Comparison of ENCODE assay signal across 8 mouse cellular contexts in the genomic region with DNA sequence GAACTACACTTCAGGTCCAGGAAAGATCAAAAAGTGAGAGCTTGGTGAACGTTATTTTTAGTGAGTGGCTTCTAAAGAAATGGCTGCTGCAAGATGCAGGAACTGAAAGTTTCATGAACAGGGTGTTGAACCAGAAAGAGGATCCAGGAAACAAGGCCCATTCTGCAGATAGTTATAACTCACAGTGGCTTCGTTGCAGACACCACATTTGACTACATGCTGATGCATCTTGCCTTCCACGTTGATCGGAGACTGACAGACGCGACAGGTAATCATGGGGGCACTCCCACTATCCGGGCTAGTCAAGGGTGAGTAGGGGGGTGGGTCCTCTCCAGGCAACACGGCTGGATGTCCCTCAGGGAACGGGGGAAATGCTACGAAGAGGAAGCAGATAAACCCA. TPM values are rescaled to one million over a fixed set of nuclear protein-coding genes. Genes with fewer than 3 reads are reported as not detected.
DNase-seq lines count a peak whose midpoint lies in the region; ATAC-seq and TF ChIP-seq lines count a peak whose summit lies in the region.

No protein-coding gene starts in this region.

- H3K4me1 ChIP-seq in forebrain, embryonic 16.5 days (replicated peaks; ENCODE audit: control insufficient read depth, insufficient read depth, low read length) = peaks cover 33% of the 10 kb centered on the region
- peaks cover 13 to 23% of the 10 kb centered on the region in 2 experiments for H3K4me1 ChIP-seq in liver, embryonic 14.5 days (replicated peaks; ENCODE audit: control insufficient read depth in 2 of 2, insufficient read depth in 2 of 2, low read length in 1 of 2)

- TF ChIP-seq CTCF in liver, embryonic 14.5 days (IDR thresholded peaks at IDR 0.05; ENCODE audit: low read depth) = no peak

- H3K27me3 ChIP-seq in forebrain, embryonic 16.5 days (replicated peaks; ENCODE audit: control insufficient read depth, insufficient read depth, low read length) = no peaks in the 10 kb centered on the region
- H3K27me3 ChIP-seq in liver, embryonic 14.5 days (ENCODE audit: control insufficient read depth, insufficient read depth, low read length) = no peaks in the 10 kb centered on the region
- no peaks in the 10 kb centered on the region for H3K27me3 ChIP-seq in splenic B cell, adult 2 months (ENCODE audit: control insufficient read depth, insufficient read depth, low read length, poor library complexity, severe bottlenecking)

- H3K4me2 ChIP-seq in forebrain, embryonic 16.5 days (ENCODE audit: low read length) = peak overlapping the region; percentile 73
- peak overlapping the region; percentile 89 for H3K4me2 ChIP-seq in liver, embryonic 14.5 days (ENCODE audit: low read depth)

- peak; percentile 6 for DNase-seq in embryo, embryonic 11 days
- DNase-seq in embryo, embryonic 9.5 days (ENCODE audit: extremely low spot score) = no peak
- peak; percentile 82 for DNase-seq in A20 (ENCODE audit: low read depth, low spot score)
- DNase-seq in liver, embryonic 14.5 days (ENCODE audit: low read depth in 3 of 3, low spot score in 3 of 3) = no peak
- peak; percentile 84 for DNase-seq in splenic B cell, adult 2 months (ENCODE audit: low read depth, low spot score)
- no peak for DNase-seq in right cerebral cortex, postnatal 14 days
- DNase-seq in embryo, embryonic 10.5 days (ENCODE audit: low spot score) = no peak

- WGBS in forebrain, embryonic 16.5 days = 16% methylated on average over 10 of the region's 10 CpGs
- 10% methylated on average over 10 of the region's 10 CpGs for WGBS in liver, embryonic 14.5 days (ENCODE audit: insufficient replicate concordance)

- no peaks in the 10 kb centered on the region for H3K9me3 ChIP-seq in forebrain, embryonic 16.5 days (ENCODE audit: control insufficient read depth, low read length)
- no peaks in the 10 kb centered on the region for H3K9me3 ChIP-seq in liver, embryonic 14.5 days (ENCODE audit: control insufficient read depth, low read length)

- no peak for TF ChIP-seq EP300 in liver, embryonic 14.5 days (IDR thresholded peaks at IDR 0.05; ENCODE audit: low read depth)

- peak overlapping the region; percentile 98 for H3K4me3 ChIP-seq in forebrain, embryonic 16.5 days (replicated peaks; ENCODE audit: low read length)
- H3K4me3 ChIP-seq in liver, embryonic 14.5 days (ENCODE audit: insufficient read depth in 1 of 2, low read depth in 2 of 2, low read length in 2 of 2) = peak overlapping the region; percentile 71 to 81

- H3K9ac ChIP-seq in forebrain, embryonic 16.5 days (replicated peaks; ENCODE audit: low read depth, low read length) = peak overlapping the region; percentile 99
- H3K9ac ChIP-seq in liver, embryonic 14.5 days (replicated peaks) = peak overlapping the region; percentile 79

- peak overlapping the region; percentile 86 for H3K27ac ChIP-seq in forebrain, embryonic 16.5 days (ENCODE audit: low read length)
- peak overlapping the region; percentile 35 for H3K27ac ChIP-seq in liver, embryonic 14.5 days

- H3K36me3 ChIP-seq in forebrain, embryonic 16.5 days (ENCODE audit: control insufficient read depth, insufficient read depth) = peaks cover 18% of the 10 kb centered on the region
- peaks cover 31% of the 10 kb centered on the region for H3K36me3 ChIP-seq in liver, embryonic 14.5 days (replicated peaks; ENCODE audit: control insufficient read depth, insufficient read depth, low read depth)
- H3K36me3 ChIP-seq in splenic B cell, adult 2 months (ENCODE audit: control insufficient read depth, insufficient read depth, low read length, poor library complexity, severe bottlenecking) = peaks cover 15% of the 10 kb centered on the region

- no peak for ATAC-seq in forebrain, embryonic 16.5 days
- no peak for ATAC-seq in liver, embryonic 14.5 days (ENCODE audit: insufficient read depth)

RNA-seq across cellular contexts. Expression of a gene that starts 0.7 kb away (rescaled TPM):
- polyA plus RNA-seq in forebrain, embryonic 16.5 days (2015; fragmentation: Nextera tagmentation; extraction: Ambion mirVana) = 100 and 101 TPM in 2 replicates
- polyA plus RNA-seq in liver, embryonic 14.5 days (2012; rRNA removed) = 16.7 and 24.7 TPM in 2 replicates
- 16.9 and 18.7 TPM in 2 replicates for polyA plus RNA-seq in liver, embryonic 14.5 days (2014; fragmentation: Nextera tagmentation; extraction: Ambion mirVana)

RNA-seq across cellular contexts. Expression of a gene that starts 0.9 kb away (rescaled TPM):
- polyA plus RNA-seq in forebrain, embryonic 16.5 days (2015; fragmentation: Nextera tagmentation; extraction: Ambion mirVana) = 15.8 and 17.2 TPM in 2 replicates
- 65.8 and 81.4 TPM in 2 replicates for polyA plus RNA-seq in liver, embryonic 14.5 days (2012; rRNA removed)
- 87.0 and 91.4 TPM in 2 replicates for polyA plus RNA-seq in liver, embryonic 14.5 days (2014; fragmentation: Nextera tagmentation; extraction: Ambion mirVana)

RNA-seq across cellular contexts. Expression of a gene that starts 5.2 kb away (rescaled TPM):
- 265 and 283 TPM in 2 replicates for polyA plus RNA-seq in forebrain, embryonic 16.5 days (2015; fragmentation: Nextera tagmentation; extraction: Ambion mirVana)
- 34.5 and 51.3 TPM in 2 replicates for polyA plus RNA-seq in liver, embryonic 14.5 days (2012; rRNA removed)
- 85.7 and 90.8 TPM in 2 replicates for polyA plus RNA-seq in liver, embryonic 14.5 days (2014; fragmentation: Nextera tagmentation; extraction: Ambion mirVana)

RNA-seq across cellular contexts. Expression of a gene that starts 5.3 kb away (rescaled TPM):
- polyA plus RNA-seq in forebrain, embryonic 16.5 days (2015; fragmentation: Nextera tagmentation; extraction: Ambion mirVana) = 140 and 146 TPM in 2 replicates
- 19.9 and 34.5 TPM in 2 replicates for polyA plus RNA-seq in liver, embryonic 14.5 days (2012; rRNA removed)
- 54.8 and 59.7 TPM in 2 replicates for polyA plus RNA-seq in liver, embryonic 14.5 days (2014; fragmentation: Nextera tagmentation; extraction: Ambion mirVana)

RNA-seq across cellular contexts. Expression of a gene that starts 14.4 kb away (rescaled TPM):
- polyA plus RNA-seq in forebrain, embryonic 16.5 days (2015; fragmentation: Nextera tagmentation; extraction: Ambion mirVana) = 3.2 TPM in 1 of 2 replicates, not detected in the other
- polyA plus RNA-seq in liver, embryonic 14.5 days (2012; rRNA removed) = 41.4 and 65.9 TPM in 2 replicates
- not detected in 2 replicates for polyA plus RNA-seq in liver, embryonic 14.5 days (2014; fragmentation: Nextera tagmentation; extraction: Ambion mirVana)

Comparison
In these comparisons a context has a peak if more than half of its experiments do, and no peak if none do; other contexts are left out.
1. DNase-seq: peak in embryo, embryonic 11 days (single experiment), A20 (single experiment) and splenic B cell, adult 2 months (single experiment); none in embryo, embryonic 9.5 days (single experiment), liver, embryonic 14.5 days (0 of 3), right cerebral cortex, postnatal 14 days (single experiment) and embryo, embryonic 10.5 days (single experiment).